Mouse (Mus musculus) left cerebral cortex, adult 2 months (tissue): ENCODE measurements around the gene Pon2. TPM values are rescaled to one million over a fixed set of nuclear protein-coding genes. Genes with fewer than 3 reads are reported as not detected.

Experiments used
- DNase-seq, 2 experiments: peaks; one replicate each; pipeline ENCODE4 v3.0.0; 2021 to 2022; ENCODE audit warnings: low spot score in 2 of 2, mixed read lengths in 1 of 2; ENCODE audit errors: extremely low spot score in 1 of 2
- H3K27ac ChIP-seq: fragments of 200-600 bp; 2 replicates; pipeline ENCODE4 v1.8.1; 2022
- H3K4me3 ChIP-seq: fragments of 200-600 bp; 2 replicates; pipeline ENCODE4 v1.8.1; 2022
- CTCF ChIP-seq: fragments of 200-600 bp; IDR thresholded peaks from 2 replicates; pipeline ENCODE4 v1.8.1; 2022; ENCODE audit warnings: antibody characterized with exemption, mild to moderate bottlenecking, moderate library complexity
- intact Hi-C: fragments of 180-260 bp; cut with DNase I; formaldehyde crosslinking; loops from one replicate; pipeline ENCODE4 v1.15.1; 2025
- total RNA-seq, 2 experiments: library from RNA; stranded (reverse); gene quantifications; 2 replicates each; pipeline ENCODE4 v1.2.3; 2021

The Pon2 gene
- total RNA-seq, 2 experiments from 2014 or later, result 21.0 to 21.2 TPM

GRCm38 (mm10) chr6:5287392-5287791 lies 10.9 kb downstream of the Pon2 start:
- DNase-seq, result no peak
- H3K27ac ChIP-seq, result no peak overlapping the region
- intact Hi-C loops, result no loop called here
- no peak for TF ChIP-seq CTCF
- H3K4me3 ChIP-seq, result no peak overlapping the region

GRCm38 (mm10) chr6:5282418-5282817 lies 15.8 kb downstream of the Pon2 start:
- no peak for TF ChIP-seq CTCF
- DNase-seq, result no peak
- Histone ChIP-seq H3K4me3 (no peak overlapping the region), H3K27ac (no peak overlapping the region)
- intact Hi-C loops, result no loop called here

GRCm38 (mm10) chr6:5280576-5281305 lies 17.5 kb downstream of the Pon2 start:
- intact Hi-C loops, result no loop called here
- TF ChIP-seq CTCF, result no peak
- no peak overlapping the region for H3K4me3 ChIP-seq
- DNase-seq, result no peak
- H3K27ac ChIP-seq, result no peak overlapping the region

- H3K27ac ChIP-seq, result no peak overlapping the region
- intact Hi-C loops, result no loop called here
- DNase-seq, result no peak
- no peak overlapping the region for H3K4me3 ChIP-seq
- TF ChIP-seq CTCF, result no peak
Observed at GRCm38 (mm10) chr6:5277972-5278371, 20.3 kb downstream of the Pon2 start.

GRCm38 (mm10) chr6:5269641-5270040 lies 28.6 kb downstream of the Pon2 start:
- no peak overlapping the region for H3K4me3 ChIP-seq
- H3K27ac ChIP-seq, result no peak overlapping the region
- intact Hi-C loops, result no loop called here
- TF ChIP-seq CTCF, result no peak
- no peak for DNase-seq

- intact Hi-C loops, result no loop called here
- no peak overlapping the region for H3K27ac ChIP-seq
- no peak for DNase-seq
- TF ChIP-seq CTCF, result no peak
- H3K4me3 ChIP-seq, result no peak overlapping the region
Observed at GRCm38 (mm10) chr6:5264793-5265192, 33.5 kb downstream of the Pon2 start.

GRCm38 (mm10) chr6:5263250-5263999 lies 34.8 kb downstream of the Pon2 start:
- no peak for TF ChIP-seq CTCF
- no peak overlapping the region for H3K4me3 ChIP-seq
- no peak overlapping the region for H3K27ac ChIP-seq
- DNase-seq, result no peak
- intact Hi-C loops, result no loop called here

GRCm38 (mm10) chr6:5262322-5263249 lies 35.7 kb downstream of the Pon2 start:
- no peak overlapping the region for H3K27ac ChIP-seq
- intact Hi-C loops, result no loop called here
- no peak overlapping the region for H3K4me3 ChIP-seq
- TF ChIP-seq CTCF, result no peak
- DNase-seq, result no peak

GRCm38 (mm10) chr6:5255722-5256451 lies 42.4 kb downstream of the Pon2 start, which contains the start of gene Pon3:
Gene Pon3, minus strand, starts transcription at chr6:5256286.
- TF ChIP-seq CTCF, result no peak
- Histone ChIP-seq H3K4me3 (peak within 1 kb of the TSS; percentile 30), H3K27ac (no peak within 1 kb of the TSS)
- DNase-seq, result peak in 1 of 2 experiments; percentile 8
- intact Hi-C loops, result no loop called here

GRCm38 (mm10) chr6:5255291-5255690 lies 43.0 kb downstream of the Pon2 start:
- no peak overlapping the region for H3K27ac ChIP-seq
- intact Hi-C loops, result no loop called here
- no peak for DNase-seq
- H3K4me3 ChIP-seq, result peak overlapping the region; percentile 30; the same call in 1 of the 2 replicates
- no peak for TF ChIP-seq CTCF

GRCm38 (mm10) chr6:5254869-5255268 lies 43.4 kb downstream of the Pon2 start:
- no peak for DNase-seq
- intact Hi-C loops, result no loop called here
- Histone ChIP-seq H3K27ac (no peak overlapping the region), H3K4me3 (no peak overlapping the region)
- TF ChIP-seq CTCF, result no peak
